Mouse (Mus musculus) left cerebral cortex, adult 18-20 months (tissue): ENCODE data around the gene N6amt1. TPM values are rescaled to one million over a fixed set of nuclear protein-coding genes. Genes with fewer than 3 reads are reported as not detected.

Experiments used
- DNase-seq, 2 experiments: peaks; one replicate each; pipeline ENCODE4 v3.0.0; 2021 to 2022; ENCODE audit warnings: low spot score in 2 of 2, mixed read lengths in 1 of 2
- total RNA-seq, 2 experiments: library from RNA; stranded (reverse); gene quantifications; 2 replicates each; pipeline ENCODE4 v1.2.3; 2021

N6amt1 gene
- total RNA-seq, 2 experiments from 2014 or later: 16.7 to 17.1 TPM

GRCm38 (mm10) chr16:87382996-87383395, 29.0 kb downstream of the N6amt1 start:
- no peak for DNase-seq

GRCm38 (mm10) chr16:87384366-87384765, 30.4 kb downstream of the N6amt1 start:
- DNase-seq: no peak

- no peak for DNase-seq
Measured at GRCm38 (mm10) chr16:87387444-87387977, 33.5 kb downstream of the N6amt1 start.

GRCm38 (mm10) chr16:87393813-87394548, 40.0 kb downstream of the N6amt1 start:
- DNase-seq: peak; percentile 60 to 61

- DNase-seq: no peak
Measured at GRCm38 (mm10) chr16:87405001-87405400, 51.0 kb downstream of the N6amt1 start.

Other genes with a start within 250 kb of the N6amt1 start
- 10 to 100 TPM; 44.0 to 47.1 TPM for gene Ltn1, start 78.4 kb downstream of the N6amt1 start, total RNA-seq
- 1 to 10 TPM; 8.7 to 9.7 TPM for gene Rwdd2b, start 86.4 kb downstream of the N6amt1 start, total RNA-seq
- gene Usp16, start 100.5 kb downstream of the N6amt1 start, total RNA-seq: 10 to 100 TPM; 36.7 to 44.2 TPM
- 100 to 1,000 TPM; 180 to 183 TPM for gene Cct8, start 141.7 kb downstream of the N6amt1 start, total RNA-seq
- under 1 TPM; 0.37 to 0.47 TPM for gene Map3k7cl, start 199.1 kb downstream of the N6amt1 start, total RNA-seq